Mouse (Mus musculus) thymus, adult 2 months (tissue): ENCODE data around the gene Atpaf2.

Experiments
- CTCF ChIP-seq: fragments of 200-500 bp; IDR thresholded peaks from 2 replicates; pipeline ENCODE4 v1.5.1; 2012; ENCODE audit warnings: mild to moderate bottlenecking, control low read depth, low read length, moderate library complexity, borderline replicate concordance; ENCODE audit not compliant: control insufficient read depth, poor library complexity, insufficient read depth; ENCODE audit errors: extremely low read depth
- POLR2A ChIP-seq: fragments of 200-500 bp; IDR thresholded peaks from 2 replicates; pipeline ENCODE4 v1.6.1; 2012; ENCODE audit warnings: mild to moderate bottlenecking, low read length, control low read depth, moderate library complexity; ENCODE audit not compliant: control insufficient read depth, poor library complexity, insufficient read depth; ENCODE audit errors: extremely low read depth

GRCm38 (mm10) chr11:60417717-60418472 is at the start of gene Atpaf2:
- TF ChIP-seq CTCF = no peak
- TF ChIP-seq POLR2A = no peak
